Mouse (Mus musculus) layer of hippocampus, adult 9-10 months (tissue): ENCODE results near the gene 6030408B16Rik.
A peak's percentile ranks its signal among the peaks of the same experiment; 100 is the strongest.

Experiments
- DNase-seq: peaks from one replicate; pipeline ENCODE4 v3.0.0; 2022; ENCODE audit warnings: low spot score

Gene 6030408B16Rik

GRCm38 (mm10) chr15:101293025-101293621 is at the start of gene 6030408B16Rik:
6030408B16Rik (plus strand) TSS chr15:101293212.
- DNase-seq = no peak

GRCm38 (mm10) chr15:101244012-101244411 is 49.0 kb upstream of the 6030408B16Rik start:
- DNase-seq = no peak

- peak; percentile 85 for DNase-seq
Measured at GRCm38 (mm10) chr15:101246231-101247154, 46.5 kb upstream of the 6030408B16Rik start.

- DNase-seq = no peak
Measured at GRCm38 (mm10) chr15:101247155-101247498, 45.9 kb upstream of the 6030408B16Rik start.

GRCm38 (mm10) chr15:101248029-101248710 is 44.8 kb upstream of the 6030408B16Rik start:
- no peak for DNase-seq

- DNase-seq = no peak
Measured at GRCm38 (mm10) chr15:101250220-101250800, 42.7 kb upstream of the 6030408B16Rik start.

- DNase-seq = no peak
Measured at GRCm38 (mm10) chr15:101251930-101252329, 41.1 kb upstream of the 6030408B16Rik start.

GRCm38 (mm10) chr15:101252614-101253013 is 40.4 kb upstream of the 6030408B16Rik start:
- no peak for DNase-seq

- no peak for DNase-seq
Measured at GRCm38 (mm10) chr15:101253563-101253885, 39.5 kb upstream of the 6030408B16Rik start.

- DNase-seq = no peak
Measured at GRCm38 (mm10) chr15:101253886-101254795, 38.9 kb upstream of the 6030408B16Rik start, which contains the start of gene Nr4a1. Nr4a1 (plus strand) TSS chr15:101254269.

- DNase-seq = no peak
Measured at GRCm38 (mm10) chr15:101255842-101256462, 37.1 kb upstream of the 6030408B16Rik start.

GRCm38 (mm10) chr15:101256463-101257206 is 36.4 kb upstream of the 6030408B16Rik start:
- DNase-seq = no peak

- DNase-seq = no peak
Measured at GRCm38 (mm10) chr15:101258420-101258819, 34.6 kb upstream of the 6030408B16Rik start.

GRCm38 (mm10) chr15:101259922-101260321 is 33.1 kb upstream of the 6030408B16Rik start:
- DNase-seq = no peak

GRCm38 (mm10) chr15:101260387-101260786 is 32.6 kb upstream of the 6030408B16Rik start:
- no peak for DNase-seq

- no peak for DNase-seq
Measured at GRCm38 (mm10) chr15:101260874-101261622, 32.0 kb upstream of the 6030408B16Rik start.

GRCm38 (mm10) chr15:101262502-101262901 is 30.5 kb upstream of the 6030408B16Rik start:
- no peak for DNase-seq

- DNase-seq = peak; percentile 57
Measured at GRCm38 (mm10) chr15:101266132-101266963, 26.7 kb upstream of the 6030408B16Rik start.
